Mouse (Mus musculus): Measurements from ENCODE around the gene Tas2r103.

The Tas2r103 gene

GRCm38 (mm10) chr6:133037001-133037400 lies at the start of gene Tas2r103:
Tas2r103 (minus strand) TSS chr6:133037101.
- no peak for DNase-seq (ENCODE audit: low read depth)

- DNase-seq (ENCODE audit: low read depth): no peak
Observed at GRCm38 (mm10) chr6:133055716-133056115, 18.8 kb upstream of the Tas2r103 start, which contains the start of gene Tas2r140. Tas2r140 (minus strand) TSS chr6:133055816.
